Mouse (Mus musculus) ZHBTc4 (cell line): Measurements from ENCODE around the gene A230072I06Rik.

Source experiments
- DNase-seq: peaks from one replicate; pipeline ENCODE4 v3.0.0-alpha.2; 2011; ENCODE audit warnings: low read depth, low spot score

The A230072I06Rik gene

DNA sequence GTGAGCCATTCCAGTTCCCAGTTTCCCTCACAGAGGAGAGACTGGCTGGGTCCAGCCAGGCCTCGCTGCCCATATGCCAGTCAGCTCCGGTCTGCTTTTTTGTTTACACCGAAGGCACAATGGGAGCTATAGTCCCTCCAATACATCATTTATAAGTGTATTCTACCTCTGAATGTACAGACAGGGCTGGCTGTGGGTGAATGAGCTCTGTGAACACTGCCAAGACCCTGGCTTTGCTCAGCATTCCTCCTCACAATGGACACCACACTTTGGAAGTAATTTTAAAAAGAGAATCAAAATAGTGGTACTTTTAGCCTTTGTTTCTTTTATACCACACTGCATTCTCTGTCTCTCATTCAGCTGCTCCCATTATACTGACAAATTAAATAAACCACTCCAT lies 44.6 kb downstream of the A230072I06Rik start:
- DNase-seq = no peak

DNA sequence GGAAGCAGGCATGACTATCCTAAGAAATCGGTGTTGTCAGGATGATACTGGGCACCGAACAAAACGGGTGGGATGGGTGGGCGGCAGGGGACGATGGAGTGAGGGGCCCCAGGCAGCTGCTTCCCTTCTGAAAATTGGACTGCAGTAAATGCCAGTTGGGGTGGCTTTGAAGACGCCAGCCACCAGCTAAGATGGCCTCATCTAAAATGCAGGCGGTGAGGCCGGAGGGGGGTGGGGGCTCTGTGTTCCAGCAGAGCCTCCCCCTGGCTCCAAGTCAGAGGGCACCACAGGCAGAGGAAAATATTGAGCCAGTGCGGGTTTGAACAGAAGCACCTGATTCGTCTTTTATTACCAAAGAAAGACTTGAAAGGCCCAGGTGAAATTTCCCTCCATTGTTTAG lies 45.9 kb downstream of the A230072I06Rik start:
- DNase-seq = no peak

DNA sequence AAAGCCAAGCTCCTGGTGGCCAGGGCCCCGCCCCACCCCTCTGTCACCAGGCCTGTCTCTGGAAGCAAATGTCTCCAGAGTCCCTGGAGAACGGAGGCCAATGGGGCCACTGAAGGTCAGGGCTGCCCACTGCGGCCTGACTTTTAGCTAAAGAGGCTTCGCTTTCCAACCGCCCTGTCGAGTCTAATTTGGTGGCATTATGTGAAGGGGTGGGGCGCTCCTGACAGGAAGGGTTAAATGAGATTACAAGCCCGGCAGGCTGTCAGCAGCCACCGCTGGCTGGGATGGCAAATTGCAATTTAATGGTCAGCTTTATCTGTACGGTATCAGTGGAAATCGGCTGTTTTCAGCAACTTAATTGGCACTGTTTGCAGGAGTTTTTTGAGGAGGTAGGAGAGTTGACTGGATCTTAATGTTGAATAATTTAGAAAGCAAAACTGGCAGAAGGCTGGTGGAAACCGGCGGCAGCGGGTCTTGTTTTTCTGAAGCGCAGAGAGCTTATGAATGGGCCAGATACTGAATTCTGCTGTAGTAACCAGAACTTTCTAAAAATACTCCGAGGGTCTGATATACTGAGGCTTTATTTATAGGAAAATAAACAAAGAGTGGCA lies 46.5 kb downstream of the A230072I06Rik start:
- DNase-seq = peak; percentile 51

DNA sequence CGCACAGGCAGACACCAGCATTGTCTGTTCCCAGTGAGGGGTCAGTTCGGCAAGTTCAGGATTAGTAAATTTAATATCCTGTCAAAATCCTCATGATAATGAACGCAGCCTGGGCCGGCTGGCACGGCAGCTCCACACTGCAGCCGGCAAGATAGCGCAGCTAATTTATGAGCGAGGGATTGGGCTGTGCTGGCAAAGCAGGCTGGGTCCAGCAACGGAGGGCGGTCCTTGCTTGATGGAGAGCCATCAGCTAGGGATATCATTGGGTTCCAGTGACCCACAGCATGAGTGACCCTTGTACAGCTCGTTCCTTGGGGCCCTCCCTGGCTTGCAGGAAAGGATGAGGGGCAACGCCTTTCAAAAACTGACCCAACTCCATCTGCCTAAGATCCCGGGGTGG lies 48.6 kb downstream of the A230072I06Rik start:
- DNase-seq = no peak

DNA sequence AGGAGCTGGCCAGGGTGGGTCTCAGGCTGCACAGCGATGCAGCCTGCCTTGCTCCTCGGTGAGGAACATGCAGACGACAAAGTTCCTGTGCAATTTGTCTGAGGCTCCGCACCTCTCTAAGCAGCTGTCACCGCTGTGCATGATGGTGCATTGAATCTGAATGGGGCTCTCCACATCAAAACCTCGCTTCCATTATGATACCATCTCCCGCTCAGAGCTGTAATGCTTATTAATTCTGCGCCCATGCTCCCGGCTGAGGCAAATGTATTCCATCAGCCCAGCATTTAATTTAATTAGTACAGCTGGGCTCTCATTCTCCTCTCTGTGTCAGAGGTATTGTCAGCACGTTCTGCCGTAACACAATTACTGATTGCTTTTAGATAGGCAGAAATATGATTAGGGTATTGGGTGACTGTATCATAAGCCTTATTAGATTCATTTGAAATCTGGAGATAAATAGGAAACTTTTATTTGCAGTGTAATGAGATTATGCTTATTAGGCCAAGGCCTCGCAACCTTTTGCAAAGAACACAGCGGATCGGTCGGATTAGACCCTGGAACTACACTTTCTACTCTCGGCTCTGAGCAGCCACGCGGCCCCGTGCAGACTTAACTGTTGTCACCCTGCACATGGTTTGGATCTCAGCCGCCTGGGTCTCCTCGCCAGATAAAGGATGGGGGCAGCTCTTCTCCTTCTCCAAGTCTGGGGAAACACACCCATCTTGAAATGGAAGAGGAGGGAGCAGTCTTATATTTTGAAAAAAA lies 49.3 kb downstream of the A230072I06Rik start:
- no peak for DNase-seq

DNA sequence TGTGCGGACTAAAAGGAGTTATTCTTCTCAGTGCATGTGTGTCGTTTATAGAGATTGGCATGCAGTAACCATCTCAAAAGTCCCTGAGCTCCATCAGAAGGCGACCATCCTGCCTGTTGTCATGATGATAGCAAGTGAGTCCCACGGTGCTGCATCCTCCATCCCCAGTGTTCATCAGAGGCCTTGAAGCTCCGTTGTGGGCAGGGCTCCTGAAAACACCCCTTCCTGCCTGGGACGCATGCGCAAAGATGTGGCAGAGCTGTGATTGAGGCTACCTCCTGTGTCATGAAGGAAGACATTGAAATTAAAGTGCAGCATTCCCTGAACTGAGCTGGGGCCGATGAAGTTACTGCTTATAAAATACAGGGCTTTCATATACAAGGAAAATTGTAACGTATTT lies 49.9 kb downstream of the A230072I06Rik start:
- DNase-seq = peak; percentile 41

DNA sequence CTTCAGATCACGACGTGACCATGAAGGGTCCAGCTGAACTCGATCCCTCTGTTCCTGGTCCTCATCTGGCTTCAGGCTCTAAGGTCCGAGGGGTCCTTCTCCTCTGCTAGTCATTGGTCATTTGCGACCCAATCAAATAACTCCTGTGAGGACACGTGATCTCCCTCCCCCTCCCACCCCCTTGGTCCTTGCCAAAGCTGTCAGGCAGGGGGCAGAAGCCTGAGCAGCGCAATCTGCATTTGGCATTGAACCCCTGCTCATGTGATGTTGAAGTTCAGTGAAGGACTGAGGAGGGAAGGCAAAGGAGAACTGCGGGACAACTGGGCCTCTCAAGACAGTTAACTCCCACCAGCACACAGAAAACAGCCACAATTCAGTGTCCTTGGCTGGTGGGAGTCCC lies 51.4 kb downstream of the A230072I06Rik start:
- DNase-seq = peak; percentile 54
